Mouse (Mus musculus) heart, postnatal 10 days (tissue): ENCODE data around the gene Fndc3b. TPM values are rescaled to one million over a fixed set of nuclear protein-coding genes. Genes with fewer than 3 reads are reported as not detected.

Experiments used
- DNase-seq, 2 experiments: peaks; one replicate each; pipeline ENCODE4 v3.0.0; 2021
- intact Hi-C: fragments of 180-260 bp; cut with DNase I; formaldehyde crosslinking; loops from one replicate; pipeline ENCODE4 v1.15.1; 2025
- total RNA-seq, 2 experiments: library from RNA; stranded (reverse); gene quantifications; 2 replicates each; pipeline ENCODE4 v1.2.3; 2021

Gene Fndc3b
- total RNA-seq, 2 experiments from 2014 or later, result 77.3 to 95.8 TPM

- no peak for DNase-seq
- intact Hi-C loops, result no loop called here
Observed at GRCm38 (mm10) chr3:27685134-27685533, 26.0 kb downstream of the Fndc3b start.

DNA sequence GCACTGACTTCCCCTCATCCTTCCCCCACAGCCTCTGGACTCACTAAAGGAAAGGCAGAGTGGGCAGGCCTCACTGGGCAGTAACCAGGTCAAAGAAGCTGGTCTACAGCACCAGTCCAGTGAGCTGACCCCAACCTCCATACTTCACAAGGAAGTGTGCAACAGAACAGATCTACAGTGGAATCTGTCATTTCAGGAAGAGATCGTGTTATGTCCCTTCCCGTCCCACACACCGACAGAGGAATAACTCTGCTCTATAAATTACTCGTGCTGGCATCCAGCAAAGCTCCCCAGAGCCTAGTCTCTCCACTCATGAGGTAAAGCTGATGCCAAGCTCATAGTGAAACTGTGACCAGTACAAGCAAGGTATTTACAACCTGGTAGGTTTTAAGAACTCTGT, 27.7 kb downstream of the Fndc3b start:
- no peak for DNase-seq
- intact Hi-C loops, result no loop called here

- no peak for DNase-seq
- intact Hi-C loops, result no loop called here
Observed at GRCm38 (mm10) chr3:27677574-27677973, 33.5 kb downstream of the Fndc3b start.

DNA sequence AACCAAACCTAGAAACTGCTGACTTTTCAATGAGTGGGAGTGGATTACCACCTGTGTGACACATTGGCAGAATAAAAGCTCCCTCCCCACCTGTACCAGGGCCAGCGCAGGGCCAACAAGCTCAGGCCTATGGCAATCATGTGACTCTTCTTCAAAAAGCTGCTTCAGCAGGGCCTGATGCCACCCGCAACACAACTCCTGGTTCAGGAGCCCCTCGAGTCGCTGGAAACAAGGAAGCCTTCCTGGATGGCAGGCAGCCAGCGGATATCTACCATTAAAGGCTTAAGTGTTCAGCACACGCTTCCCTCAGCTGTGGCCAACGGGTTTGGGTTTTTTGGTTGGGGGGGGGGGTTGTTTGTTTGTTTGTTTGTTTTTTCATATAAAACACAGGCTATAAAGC, 37.4 kb downstream of the Fndc3b start:
- DNase-seq, result no peak
- intact Hi-C loops, result no loop called here

- intact Hi-C loops, result no loop called here
- DNase-seq, result peak in 1 of 2 experiments; percentile 57
Observed at GRCm38 (mm10) chr3:27670416-27670815, 40.7 kb downstream of the Fndc3b start.

DNA sequence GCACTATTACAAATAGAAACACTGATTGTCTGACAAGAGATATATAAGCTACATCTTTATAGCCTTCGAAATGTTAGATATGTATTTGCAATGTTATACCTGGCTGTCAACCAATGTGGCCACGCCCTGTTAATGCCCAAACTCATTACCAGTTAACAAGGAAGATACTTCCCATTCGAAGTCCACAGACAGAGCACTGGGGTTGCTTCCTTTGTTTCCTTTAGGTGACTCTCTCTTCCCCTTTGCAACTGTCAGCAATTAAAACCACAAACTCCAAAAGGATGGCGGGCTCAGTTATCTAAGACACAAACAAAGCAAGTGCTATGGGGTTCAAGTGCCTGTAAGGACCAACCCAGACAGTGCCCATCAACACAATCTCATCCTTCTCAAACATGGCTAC, 43.8 kb downstream of the Fndc3b start:
- intact Hi-C loops, result no loop called here
- DNase-seq, result no peak

DNA sequence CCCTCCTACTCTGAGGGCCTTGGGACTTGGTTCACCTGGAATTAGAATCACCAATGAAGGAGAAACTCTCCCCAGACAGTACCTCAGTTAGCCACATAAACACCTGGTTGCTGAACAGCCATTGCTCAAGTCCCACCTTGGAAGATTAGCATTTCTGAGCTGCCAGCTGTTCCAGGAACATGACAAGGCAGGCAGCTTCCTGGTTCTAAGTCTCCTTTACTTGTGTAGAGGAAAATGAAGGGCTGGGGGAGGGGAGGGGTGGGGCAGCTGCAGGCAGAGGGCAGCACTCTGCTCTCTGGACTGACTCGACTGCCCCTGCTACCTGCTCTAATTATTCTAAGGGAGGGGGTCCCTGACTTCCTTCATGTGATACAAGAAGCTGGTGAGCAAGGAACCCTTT, 45.8 kb downstream of the Fndc3b start:
- intact Hi-C loops, result no loop called here
- DNase-seq, result no peak

- intact Hi-C loops, result no loop called here
Observed at GRCm38 (mm10) chr3:27663221-27663620, 47.9 kb downstream of the Fndc3b start.

GRCm38 (mm10) chr3:27658198-27658763, 52.8 kb downstream of the Fndc3b start:
- intact Hi-C loops, result loop anchor here (5.0 kb wide), 1 partner anchor 49 kb away; no protein-coding TSS in a partner anchor
- DNase-seq, result no peak

More at GRCm38 (mm10) chr3:27663221-27663620, 47.9 kb downstream of the Fndc3b start:
- no peak for DNase-seq

- DNase-seq, result peak; percentile 64 to 65
- intact Hi-C loops, result loop anchor here (5.0 kb wide), 1 partner anchor 50 kb away; no protein-coding TSS in a partner anchor
Observed at GRCm38 (mm10) chr3:27656764-27657390, 54.2 kb downstream of the Fndc3b start.

DNA sequence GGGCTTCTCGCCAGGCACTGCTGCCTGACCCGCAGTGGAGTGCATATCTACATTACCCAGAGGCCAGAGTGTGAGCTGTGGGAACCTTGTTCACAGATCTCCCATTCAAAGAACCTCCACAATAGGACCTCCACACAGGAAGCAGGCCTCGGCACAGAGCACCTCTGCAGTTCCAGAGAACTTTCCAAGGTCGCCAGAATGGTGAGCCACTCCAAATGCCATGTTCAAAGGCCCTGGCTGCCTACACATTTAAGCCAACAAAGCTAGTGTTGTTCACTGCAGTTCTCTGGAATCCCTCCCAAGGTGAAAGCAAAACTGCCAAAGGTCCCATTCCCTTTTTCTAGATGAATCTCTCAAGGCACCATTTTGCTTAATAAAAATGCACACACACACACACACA, 55.4 kb downstream of the Fndc3b start:
- intact Hi-C loops, result loop anchor here (5.0 kb wide), 1 partner anchor 52 kb away; no protein-coding TSS in a partner anchor
- DNase-seq, result peak; percentile 38 to 44

DNA sequence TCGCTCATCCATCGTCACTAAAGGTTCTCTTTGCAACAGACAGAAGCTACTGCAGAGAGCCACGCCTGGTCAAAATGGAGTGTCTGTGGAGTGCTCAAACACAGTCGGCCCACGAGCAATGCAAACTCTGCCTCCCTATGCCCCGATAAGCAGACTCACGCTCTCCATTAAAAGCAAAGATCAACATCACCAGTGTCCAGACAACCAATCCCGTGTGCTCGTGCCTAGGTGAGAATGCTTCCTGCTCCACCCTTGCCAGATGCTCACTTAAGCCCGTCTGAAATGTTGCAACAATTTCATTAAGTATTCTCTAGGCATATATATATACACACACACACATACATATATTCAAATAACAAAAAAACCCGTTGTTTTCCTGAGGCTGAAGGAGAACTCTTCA, 56.1 kb downstream of the Fndc3b start:
- intact Hi-C loops, result loop anchor here (5.0 kb wide), 1 partner anchor 52 kb away; no protein-coding TSS in a partner anchor

DNA sequence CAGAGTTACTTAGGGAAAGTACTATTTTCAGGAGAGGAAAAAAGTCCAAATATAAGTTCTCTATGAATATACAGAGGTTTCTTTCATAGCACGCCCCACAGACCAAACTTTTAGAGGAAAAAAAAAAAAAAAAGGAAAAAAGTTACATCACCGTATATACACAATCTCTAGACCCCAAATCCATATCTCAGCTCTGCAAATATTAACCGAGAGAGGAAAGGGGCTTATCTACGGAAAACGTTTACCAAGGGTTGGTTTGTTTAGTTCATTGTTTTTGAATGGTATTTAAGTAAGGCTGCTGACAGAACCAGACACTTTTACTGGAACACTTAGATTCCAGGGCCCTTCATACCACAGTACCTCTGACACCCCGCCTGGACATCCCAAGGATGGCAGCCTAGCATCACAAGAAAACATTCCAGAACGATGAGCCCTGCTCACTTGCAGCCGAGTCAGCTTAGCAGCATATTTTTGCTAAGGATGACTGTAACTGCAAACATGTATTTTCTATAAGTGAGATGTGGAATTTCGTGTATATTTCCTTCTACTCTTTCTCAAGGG, 58.6 kb downstream of the Fndc3b start:
- intact Hi-C loops, result no loop called here
- no peak for DNase-seq

More for the DNA sequence above, 56.1 kb downstream of the Fndc3b start:
- DNase-seq, result no peak

DNA sequence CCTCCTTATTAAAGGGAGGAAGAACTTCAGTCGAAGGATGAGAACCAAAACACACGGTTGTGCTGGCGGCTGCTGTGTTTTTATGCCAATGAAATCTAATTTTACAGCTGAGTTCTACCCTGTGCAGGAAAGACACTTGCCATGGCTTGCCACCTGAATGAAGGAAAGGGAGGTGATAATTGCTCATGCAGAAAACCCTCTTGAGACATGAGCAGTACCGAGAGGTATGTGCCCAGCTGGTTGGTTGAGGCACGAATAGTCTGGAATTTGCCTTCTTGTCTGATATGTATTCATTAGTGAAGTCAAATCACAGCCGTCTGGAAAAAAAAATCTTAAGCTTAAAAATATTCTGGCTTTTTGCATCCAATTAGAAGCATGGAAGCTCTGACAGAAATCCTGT, 59.4 kb downstream of the Fndc3b start:
- intact Hi-C loops, result no loop called here
- no peak for DNase-seq

DNA sequence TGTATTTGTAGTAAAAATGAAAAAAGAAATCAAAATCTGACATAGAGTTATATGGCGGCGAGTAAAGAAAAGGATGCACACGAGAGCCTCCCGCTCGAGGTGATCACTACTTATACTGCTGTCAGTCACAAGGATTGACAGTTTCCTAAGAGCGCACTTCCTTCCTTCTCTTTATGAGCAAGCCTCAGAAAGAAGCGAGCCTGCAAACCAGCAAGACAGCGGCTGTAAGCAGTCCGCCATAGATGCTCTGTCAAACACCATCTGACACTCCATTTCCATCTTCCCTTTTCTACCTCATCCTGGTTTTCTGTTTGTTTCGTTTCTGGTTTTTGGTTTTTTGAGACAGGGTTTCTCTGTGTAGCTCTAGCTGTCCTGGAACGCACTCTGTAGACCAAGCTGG, 61.0 kb downstream of the Fndc3b start:
- intact Hi-C loops, result no loop called here
- DNase-seq, result no peak

- no peak for DNase-seq
- intact Hi-C loops, result no loop called here
Observed at GRCm38 (mm10) chr3:27649316-27649715, 61.8 kb downstream of the Fndc3b start.

GRCm38 (mm10) chr3:27642381-27642780, 68.7 kb downstream of the Fndc3b start:
- intact Hi-C loops, result no loop called here
- peak; percentile 60 to 82 for DNase-seq

DNA sequence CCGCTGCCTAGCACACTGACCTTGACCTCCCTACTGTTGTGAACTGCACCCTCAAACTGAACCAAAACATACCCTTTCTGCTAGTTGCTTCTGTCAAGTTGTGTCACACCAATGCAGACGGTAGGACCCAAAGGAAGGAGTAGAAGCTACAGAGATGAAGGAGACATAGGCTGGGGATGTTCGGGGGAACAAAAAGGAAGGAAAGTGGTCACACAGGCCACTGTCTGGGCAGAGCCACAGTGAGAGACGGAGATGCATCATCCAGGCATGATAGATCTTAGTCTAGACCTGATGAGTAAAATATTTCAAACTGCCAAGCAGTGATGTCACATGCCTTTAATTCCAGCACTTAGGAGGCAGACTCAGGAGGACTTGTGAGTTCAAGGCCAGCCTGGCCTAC, 71.4 kb downstream of the Fndc3b start:
- intact Hi-C loops, result no loop called here
- DNase-seq, result no peak

DNA sequence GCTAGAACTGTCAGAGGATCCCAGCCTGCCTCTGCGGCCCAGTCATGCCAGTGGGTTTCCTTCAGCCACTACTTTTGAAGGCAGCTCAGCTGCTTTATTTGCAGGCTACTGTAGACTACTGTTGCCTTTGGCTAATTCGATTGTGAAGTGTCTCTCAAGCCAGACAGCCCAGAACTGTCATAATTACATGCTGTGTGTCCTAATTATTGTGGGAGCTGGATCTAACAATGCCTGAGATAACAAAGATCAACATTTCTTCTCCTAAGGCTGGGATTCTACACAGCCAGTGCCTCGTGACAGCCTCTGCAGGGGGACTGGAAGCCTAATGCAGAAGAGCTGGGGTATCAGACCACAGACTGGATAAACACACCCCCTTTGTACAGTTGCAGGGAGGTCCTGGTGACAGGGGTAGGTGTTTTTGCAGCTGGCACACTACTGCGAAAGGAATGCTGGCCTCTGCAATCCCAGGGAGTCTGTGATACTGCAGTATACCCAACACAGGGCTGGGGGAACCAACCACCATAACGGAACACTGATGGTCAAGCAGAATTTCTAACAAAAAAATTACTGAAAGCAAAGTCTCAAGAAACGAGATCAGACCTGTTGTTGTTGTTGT, 74.0 kb downstream of the Fndc3b start:
- intact Hi-C loops, result no loop called here
- DNase-seq, result no peak

DNA sequence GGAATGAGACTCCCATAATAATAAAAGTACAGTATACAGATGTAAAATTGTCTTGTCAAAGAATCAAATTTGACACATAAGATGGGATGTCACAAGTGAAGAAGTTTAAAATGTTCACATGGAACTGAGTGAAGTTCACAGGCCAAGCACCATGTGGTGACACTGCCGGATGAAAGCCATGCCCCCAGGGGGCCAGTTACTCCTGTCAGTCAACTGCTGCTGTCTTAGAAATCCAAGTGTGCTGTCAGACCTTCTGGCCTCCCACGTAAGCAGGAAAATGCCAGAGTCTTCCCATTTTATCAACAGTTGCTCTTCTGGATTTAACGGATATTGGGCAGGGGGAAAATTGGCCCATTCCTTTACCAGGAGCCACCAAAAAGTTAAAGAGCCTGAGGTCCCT, 75.3 kb downstream of the Fndc3b start:
- no peak for DNase-seq
- intact Hi-C loops, result no loop called here

GRCm38 (mm10) chr3:27632880-27633279, 78.2 kb downstream of the Fndc3b start:
- intact Hi-C loops, result no loop called here
- DNase-seq, result no peak

GRCm38 (mm10) chr3:27631112-27631511, 80.0 kb downstream of the Fndc3b start:
- intact Hi-C loops, result no loop called here
- peak; percentile 80 to 91 for DNase-seq
